Mouse (Mus musculus): Measurements from ENCODE around the gene Hist1h2bc.

GRCm38 (mm10) chr13:23683755-23684281 lies at the start of gene Hist1h2bc, which contains the start of gene Hist1h2ac:
- no peak for TF ChIP-seq CTCF (IDR thresholded peaks at IDR 0.05; ENCODE audit: low read depth, low read length)
- TF ChIP-seq POLR2A (IDR thresholded peaks at IDR 0.05; ENCODE audit: borderline replicate concordance, low read depth, low read length), result no peak
